Mouse (Mus musculus) heart, adult 2 months (tissue): ENCODE data around the gene Aqp3.
A peak's percentile ranks its signal among the peaks of the same experiment; 100 is the strongest.

ENCODE experiments used
- CTCF ChIP-seq: fragments of 200-600 bp; IDR thresholded peaks from 2 replicates; pipeline ENCODE4 v1.8.1; 2022; ENCODE audit warnings: antibody characterized with exemption, mild to moderate bottlenecking, moderate library complexity
- EP300 ChIP-seq: fragments of 200-500 bp; IDR thresholded peaks from 2 replicates; pipeline ENCODE4 v1.6.1; 2011; ENCODE audit warnings: low read depth, low read length, control low read depth; ENCODE audit not compliant: insufficient read depth
- POLR2A ChIP-seq: fragments of 200-500 bp; IDR thresholded peaks from 2 replicates; pipeline ENCODE4 v1.6.1; 2011; ENCODE audit warnings: mild to moderate bottlenecking, low read depth, low read length, control low read depth; ENCODE audit not compliant: insufficient read depth

GRCm38 (mm10) chr4:41134935-41135710, 37.1 kb upstream of the Aqp3 start:
- TF ChIP-seq CTCF (no peak), POLR2A (peak; percentile 65), EP300 (0 out of 2 replicates have a peak, but pooled peaks have one; percentile 23)
